8 mouse cellular contexts compared by ENCODE assay signal in genomic region chr1:84838621-84839151, GRCm38 (mm10). TPM values are rescaled to one million over a fixed set of nuclear protein-coding genes. Genes with fewer than 3 reads are reported as not detected.
DNase-seq lines count a peak whose midpoint lies in the region; ATAC-seq lines count a peak whose summit lies in the region.

No protein-coding gene starts in this region.

- H3K27me3 ChIP-seq in embryonic facial prominence, embryonic 13.5 days = no peaks in the 10 kb centered on the region
- no peaks in the 10 kb centered on the region for H3K27me3 ChIP-seq in heart, embryonic 11.5 days (ENCODE audit: control insufficient read depth, insufficient read depth, low read length)
- H3K27me3 ChIP-seq in kidney, embryonic 16.5 days (ENCODE audit: insufficient read depth, low read length) = no peaks in the 10 kb centered on the region
- no peaks in the 10 kb centered on the region for H3K27me3 ChIP-seq in liver, embryonic 12.5 days (replicated peaks)
- no peaks in the 10 kb centered on the region for H3K27me3 ChIP-seq in splenic B cell, adult 2 months (ENCODE audit: control insufficient read depth, insufficient read depth, low read length, poor library complexity, severe bottlenecking)

- under 1% methylated on average over 41 of the region's 44 CpGs for WGBS in embryonic facial prominence, embryonic 13.5 days
- under 1% methylated on average over 43 of the region's 44 CpGs for WGBS in heart, embryonic 11.5 days (ENCODE audit: insufficient replicate concordance)
- 0% methylated on average over 34 of the region's 44 CpGs for WGBS in kidney, embryonic 16.5 days
- WGBS in liver, embryonic 12.5 days (ENCODE audit: insufficient replicate concordance) = 0% methylated on average over 29 of the region's 44 CpGs

- peak overlapping the region; percentile 97 for H3K27ac ChIP-seq in embryonic facial prominence, embryonic 13.5 days
- peak overlapping the region; percentile 98 for H3K27ac ChIP-seq in heart, embryonic 11.5 days (ENCODE audit: low read depth, low read length)
- H3K27ac ChIP-seq in kidney, embryonic 16.5 days (ENCODE audit: low read length) = peak overlapping the region; percentile 97
- H3K27ac ChIP-seq in liver, embryonic 12.5 days = peak overlapping the region; percentile 94

- peak overlapping the region; percentile 91 for H3K4me3 ChIP-seq in embryonic facial prominence, embryonic 13.5 days
- peak overlapping the region; percentile 97 for H3K4me3 ChIP-seq in heart, embryonic 11.5 days (ENCODE audit: low read depth, low read length)
- H3K4me3 ChIP-seq in kidney, embryonic 16.5 days (ENCODE audit: low read length) = peak overlapping the region; percentile 63
- H3K4me3 ChIP-seq in liver, embryonic 12.5 days = peak overlapping the region; percentile 99

- ATAC-seq in embryonic facial prominence, embryonic 13.5 days (ENCODE audit: insufficient number of reproducible peaks, insufficient read depth, low FRiP score, low TSS enrichment, low read depth) = peak; percentile 54
- ATAC-seq in heart, embryonic 11.5 days (replicated peaks; ENCODE audit: insufficient number of reproducible peaks, low FRiP score, low TSS enrichment) = peak; percentile 60
- peak; percentile 78 for ATAC-seq in kidney, embryonic 16.5 days (ENCODE audit: low FRiP score, low TSS enrichment)
- ATAC-seq in liver, embryonic 12.5 days = peak; percentile 48

- no peaks in the 10 kb centered on the region for H3K9me3 ChIP-seq in embryonic facial prominence, embryonic 13.5 days
- no peaks in the 10 kb centered on the region for H3K9me3 ChIP-seq in heart, embryonic 11.5 days (replicated peaks; ENCODE audit: control insufficient read depth, low read length)
- H3K9me3 ChIP-seq in kidney, embryonic 16.5 days (ENCODE audit: low read length) = no peaks in the 10 kb centered on the region
- no peaks in the 10 kb centered on the region for H3K9me3 ChIP-seq in liver, embryonic 12.5 days (replicated peaks)

- DNase-seq in layer of hippocampus, adult 11-12 months (ENCODE audit: low spot score) = peak; percentile 70
- DNase-seq in layer of hippocampus, adult 9-10 months (ENCODE audit: low spot score) = no peak
- DNase-seq in naive thymus-derived CD4-positive, alpha-beta T cell, adult 2 months (ENCODE audit: low read depth) = peak; percentile 66
- DNase-seq in splenic B cell, adult 2 months (ENCODE audit: low read depth, low spot score) = peak; percentile 53

- H3K4me2 ChIP-seq in embryonic facial prominence, embryonic 13.5 days = peak overlapping the region; percentile 75
- H3K4me2 ChIP-seq in heart, embryonic 11.5 days = peak overlapping the region; percentile 71
- peak overlapping the region; percentile 75 for H3K4me2 ChIP-seq in kidney, embryonic 16.5 days (replicated peaks; ENCODE audit: low read depth, low read length)
- peak overlapping the region; percentile 87 for H3K4me2 ChIP-seq in liver, embryonic 12.5 days

- H3K36me3 ChIP-seq in embryonic facial prominence, embryonic 13.5 days = peaks cover 4% of the 10 kb centered on the region
- no peaks in the 10 kb centered on the region; the same call in 1 of the 2 replicates for H3K36me3 ChIP-seq in heart, embryonic 11.5 days (ENCODE audit: control insufficient read depth, insufficient read depth, low read length)
- H3K36me3 ChIP-seq in kidney, embryonic 16.5 days (ENCODE audit: insufficient read depth, low read length) = no peaks in the 10 kb centered on the region
- H3K36me3 ChIP-seq in liver, embryonic 12.5 days = peaks cover 5% of the 10 kb centered on the region
- no peaks in the 10 kb centered on the region for H3K36me3 ChIP-seq in splenic B cell, adult 2 months (ENCODE audit: control insufficient read depth, insufficient read depth, low read length, poor library complexity, severe bottlenecking)

- H3K4me1 ChIP-seq in embryonic facial prominence, embryonic 13.5 days = peaks cover 6% of the 10 kb centered on the region; the same call in 1 of the 2 replicates
- H3K4me1 ChIP-seq in heart, embryonic 11.5 days (ENCODE audit: control insufficient read depth, insufficient read depth, low read length) = 0 out of 2 replicates have a peak, but pooled peaks cover 2% of the 10 kb centered on the region
- peaks cover 21% of the 10 kb centered on the region for H3K4me1 ChIP-seq in kidney, embryonic 16.5 days (ENCODE audit: insufficient read depth, low read length)
- H3K4me1 ChIP-seq in liver, embryonic 12.5 days = peaks cover 37% of the 10 kb centered on the region

- H3K9ac ChIP-seq in embryonic facial prominence, embryonic 13.5 days = peak overlapping the region; percentile 97
- H3K9ac ChIP-seq in heart, embryonic 11.5 days (ENCODE audit: low read depth, low read length) = peak overlapping the region; percentile 99
- peak overlapping the region; percentile 97 for H3K9ac ChIP-seq in kidney, embryonic 16.5 days (replicated peaks; ENCODE audit: low read length)
- peak overlapping the region; percentile 99 for H3K9ac ChIP-seq in liver, embryonic 12.5 days

RNA-seq across cellular contexts. Expression of gene Fbxo36, which starts 1.0 kb away (rescaled TPM):
- 8.4 TPM in 2 replicates for polyA plus RNA-seq in embryonic facial prominence, embryonic 13.5 days (2015; fragmentation: Nextera tagmentation; extraction: Ambion mirVana)
- 8.7 and 9.1 TPM in 2 replicates for polyA plus RNA-seq in heart, embryonic 11.5 days (2014; fragmentation: Nextera tagmentation; extraction: Ambion mirVana)
- 11.2 and 11.3 TPM in 2 replicates for polyA plus RNA-seq in kidney, embryonic 16.5 days (2015; fragmentation: Nextera tagmentation; extraction: Ambion mirVana)
- 8.5 and 9.8 TPM in 2 replicates for polyA plus RNA-seq in liver, embryonic 12.5 days (2016; fragmentation: Nextera tagmentation; extraction: Ambion mirVana)

RNA-seq across cellular contexts. Expression of gene Trip12, which starts 1.6 kb away (rescaled TPM):
- polyA plus RNA-seq in embryonic facial prominence, embryonic 13.5 days (2015; fragmentation: Nextera tagmentation; extraction: Ambion mirVana) = 66.8 and 77.0 TPM in 2 replicates
- polyA plus RNA-seq in heart, embryonic 11.5 days (2014; fragmentation: Nextera tagmentation; extraction: Ambion mirVana) = 77.0 and 77.6 TPM in 2 replicates
- 50.3 and 62.8 TPM in 2 replicates for polyA plus RNA-seq in kidney, embryonic 16.5 days (2015; fragmentation: Nextera tagmentation; extraction: Ambion mirVana)
- polyA plus RNA-seq in liver, embryonic 12.5 days (2016; fragmentation: Nextera tagmentation; extraction: Ambion mirVana) = 53.6 and 57.9 TPM in 2 replicates
